ENCODE assay signal across 8 mouse cellular contexts in genomic region chr2:153031126-153032082, GRCm38 (mm10). TPM values are rescaled to one million over a fixed set of nuclear protein-coding genes. Genes with fewer than 3 reads are reported as not detected.
DNase-seq lines count a peak whose midpoint lies in the region; ATAC-seq and TF ChIP-seq lines count a peak whose summit lies in the region.

TSS of gene Xkr7 (plus strand) at chr2:153031852.

- H3K9me3 ChIP-seq in hindbrain, embryonic 12.5 days (replicated peaks): no peaks in the 10 kb centered on the region
- no peaks in the 10 kb centered on the region for H3K9me3 ChIP-seq in midbrain, embryonic 15.5 days

- DNase-seq in adrenal gland, postnatal 36 days: peak; percentile 9 to 10
- no peak for DNase-seq in adrenal gland, adult 18-20 months (ENCODE audit: low spot score in 2 of 2)
- DNase-seq in right cerebral cortex, postnatal 10 days (ENCODE audit: low spot score in 2 of 2): peak; percentile 67 to 73
- DNase-seq in right cerebral cortex, adult 18-20 months: no peak
- DNase-seq in gastrocnemius, postnatal 10 days: no peak
- DNase-seq in kidney, adult 2 months: no peak

- peak within 1 kb of the TSS; percentile 81 for H3K27ac ChIP-seq in hindbrain, embryonic 12.5 days
- H3K27ac ChIP-seq in midbrain, embryonic 15.5 days: peak within 1 kb of the TSS; percentile 90
- no peak within 1 kb of the TSS for H3K27ac ChIP-seq in kidney, adult 2 months (ENCODE audit: insufficient read depth, low read depth, low read length)

- WGBS in hindbrain, embryonic 12.5 days: 4% methylated on average over 30 of the region's 54 CpGs
- under 1% methylated on average over 44 of the region's 54 CpGs for WGBS in midbrain, embryonic 15.5 days
- 3% methylated on average over 54 of the region's 54 CpGs for whole genome bisulfite sequencing in kidney, adult 2 months

- TF ChIP-seq CTCF in kidney, adult 2 months (conservative IDR thresholded peaks at IDR 0.05; ENCODE audit: insufficient read depth, insufficient read length, low read depth, low read length): no peak

- peaks cover 34% of the 10 kb centered on the region for H3K4me1 ChIP-seq in hindbrain, embryonic 12.5 days
- peaks cover 47% of the 10 kb centered on the region for H3K4me1 ChIP-seq in midbrain, embryonic 15.5 days
- no peaks in the 10 kb centered on the region for H3K4me1 ChIP-seq in kidney, adult 2 months (ENCODE audit: control insufficient read depth, insufficient read depth, low read length)

- H3K27me3 ChIP-seq in hindbrain, embryonic 12.5 days: peaks cover 53% of the 10 kb centered on the region
- no peaks in the 10 kb centered on the region; the same call in 1 of the 2 replicates for H3K27me3 ChIP-seq in midbrain, embryonic 15.5 days (replicated peaks)
- no peaks in the 10 kb centered on the region for H3K27me3 ChIP-seq in kidney, adult 2 months (replicated peaks; ENCODE audit: control insufficient read depth, insufficient read depth, low read length)

- H3K9ac ChIP-seq in hindbrain, embryonic 12.5 days: peak within 1 kb of the TSS; percentile 77
- peak within 1 kb of the TSS; percentile 82 for H3K9ac ChIP-seq in midbrain, embryonic 15.5 days

- no peaks in the 10 kb centered on the region for H3K36me3 ChIP-seq in hindbrain, embryonic 12.5 days
- no peaks in the 10 kb centered on the region for H3K36me3 ChIP-seq in midbrain, embryonic 15.5 days (replicated peaks)
- no peaks in the 10 kb centered on the region for H3K36me3 ChIP-seq in kidney, adult 2 months (ENCODE audit: control insufficient read depth, insufficient read depth, low read length)

- peak; percentile 83 for ATAC-seq in hindbrain, embryonic 12.5 days (ENCODE audit: low FRiP score)
- peak; percentile 91 for ATAC-seq in midbrain, embryonic 15.5 days (replicated peaks)

- peak within 1 kb of the TSS; percentile 71 for H3K4me3 ChIP-seq in hindbrain, embryonic 12.5 days
- H3K4me3 ChIP-seq in midbrain, embryonic 15.5 days: peak within 1 kb of the TSS; percentile 67
- H3K4me3 ChIP-seq in kidney, adult 2 months (ENCODE audit: insufficient read depth, low read depth, low read length): no peak within 1 kb of the TSS

- peak within 1 kb of the TSS; percentile 76 for H3K4me2 ChIP-seq in hindbrain, embryonic 12.5 days (replicated peaks)
- peak within 1 kb of the TSS; percentile 89 for H3K4me2 ChIP-seq in midbrain, embryonic 15.5 days

- TF ChIP-seq POLR2A in kidney, adult 2 months (IDR thresholded peaks at IDR 0.05; ENCODE audit: low read depth, low read length): no peak

RNA-seq across cellular contexts. Expression of gene Xkr7, which starts in this region (rescaled TPM):
- 1 to 10 TPM in 1 of 2 experiments, under 1 TPM in 1; 0.56 to 1.5 TPM for total RNA-seq in adrenal gland, postnatal 36 days (2021)
- total RNA-seq in adrenal gland, adult 18-20 months (2021): 1 to 10 TPM in 1 of 2 experiments, under 1 TPM in 1; 0.86 to 1.3 TPM
- polyA plus RNA-seq in hindbrain, embryonic 12.5 days (2016; fragmentation: Nextera tagmentation; extraction: Ambion mirVana): 1.7 and 2.0 TPM in 2 replicates
- 1.9 and 2.1 TPM in 2 replicates for polyA plus RNA-seq in midbrain, embryonic 15.5 days (2015; fragmentation: Nextera tagmentation; extraction: Ambion mirVana)
- total RNA-seq in gastrocnemius, postnatal 10 days (2021): under 1 TPM; 0.41 to 0.42 TPM
- polyA plus RNA-seq in kidney, adult 2 months (2012; rRNA removed): not detected in 2 replicates

Comparison
In these comparisons a context has a peak if more than half of its experiments do, and no peak if none do; other contexts are left out.
1. DNase-seq: peak in adrenal gland, postnatal 36 days (2 of 2) and right cerebral cortex, postnatal 10 days (2 of 2); none in adrenal gland, adult 18-20 months (0 of 2), right cerebral cortex, adult 18-20 months (single experiment), gastrocnemius, postnatal 10 days (single experiment) and kidney, adult 2 months (single experiment).